Mouse (Mus musculus): Measurements from ENCODE around the gene Tfrc. TPM values are rescaled to one million over a fixed set of nuclear protein-coding genes. Genes with fewer than 3 reads are reported as not detected.
A peak's percentile ranks its signal among the peaks of the same experiment; 100 is the strongest.

The Tfrc gene
- polyA plus RNA-seq, 1 experiment from 2014 or later: 62.0 TPM

- Histone ChIP-seq H3K36me3 (ENCODE audit: control insufficient read depth, insufficient read depth, low read length) (no peaks in the 10 kb centered on the region), H3K27ac (ENCODE audit: low read depth, low read length) (peak overlapping the region; percentile 92), H3K9ac (ENCODE audit: low read depth, low read length) (peak overlapping the region; percentile 25; the same call in 1 of the 2 replicates), H3K9me3 (ENCODE audit: control insufficient read depth, low read length) (no peaks in the 10 kb centered on the region), H3K4me3 (ENCODE audit: low read length) (peak overlapping the region; percentile 89), H3K4me2 (replicated peaks; ENCODE audit: low read depth, low read length) (peak overlapping the region; percentile 79), H3K4me1 (ENCODE audit: control insufficient read depth, insufficient read depth, low read length) (peaks cover 17% of the 10 kb centered on the region; the same call in 1 of the 2 replicates), H3K27me3 (ENCODE audit: control insufficient read depth, insufficient read depth, low read length) (no peaks in the 10 kb centered on the region)
- 8% methylated on average over 8 of the region's 8 CpGs for WGBS
- ATAC-seq (ENCODE audit: low FRiP score, low TSS enrichment): no peak
Measured at GRCm38 (mm10) chr16:32608344-32608711, 392 bp upstream of the Tfrc start.

GRCm38 (mm10) chr16:32609401-32609779, 670 bp downstream of the Tfrc start:
- WGBS: under 1% methylated on average over 14 of the region's 14 CpGs

GRCm38 (mm10) chr16:32610460-32611255, 1.9 kb downstream of the Tfrc start:
- H3K4me2 ChIP-seq (replicated peaks; ENCODE audit: low read depth, low read length): peak overlapping the region; percentile 79
- WGBS: 78% methylated on average over 5 of the region's 5 CpGs
- peak overlapping the region; percentile 89; the same call in 1 of the 2 replicates for H3K4me3 ChIP-seq (ENCODE audit: low read length)
- H3K9me3 ChIP-seq (ENCODE audit: control insufficient read depth, low read length): no peaks in the 10 kb centered on the region
- no peak for ATAC-seq (ENCODE audit: low FRiP score, low TSS enrichment)
- 0 out of 2 replicates have a peak overlapping the region, but pooled peaks have one; percentile 83 for H3K9ac ChIP-seq (ENCODE audit: low read depth, low read length)
- no peak overlapping the region for H3K27ac ChIP-seq (ENCODE audit: low read depth, low read length)
- H3K36me3 ChIP-seq (ENCODE audit: control insufficient read depth, insufficient read depth, low read length): peaks cover 15% of the 10 kb centered on the region; the same call in 1 of the 2 replicates
- H3K27me3 ChIP-seq (ENCODE audit: control insufficient read depth, insufficient read depth, low read length): no peaks in the 10 kb centered on the region
- peaks cover 17% of the 10 kb centered on the region; the same call in 1 of the 2 replicates for H3K4me1 ChIP-seq (ENCODE audit: control insufficient read depth, insufficient read depth, low read length)

More at GRCm38 (mm10) chr16:32609401-32609779, 670 bp downstream of the Tfrc start:
- Histone ChIP-seq H3K27ac (ENCODE audit: low read depth, low read length) (peak overlapping the region; percentile 92), H3K9ac (ENCODE audit: low read depth, low read length) (peak overlapping the region; percentile 83), H3K27me3 (ENCODE audit: control insufficient read depth, insufficient read depth, low read length) (no peaks in the 10 kb centered on the region), H3K4me1 (ENCODE audit: control insufficient read depth, insufficient read depth, low read length) (peaks cover 17% of the 10 kb centered on the region; the same call in 1 of the 2 replicates), H3K9me3 (ENCODE audit: control insufficient read depth, low read length) (no peaks in the 10 kb centered on the region), H3K36me3 (ENCODE audit: control insufficient read depth, insufficient read depth, low read length) (peaks cover 4% of the 10 kb centered on the region; the same call in 1 of the 2 replicates), H3K4me3 (ENCODE audit: low read length) (peak overlapping the region; percentile 89), H3K4me2 (replicated peaks; ENCODE audit: low read depth, low read length) (peak overlapping the region; percentile 79)
- ATAC-seq (ENCODE audit: low FRiP score, low TSS enrichment): no peak

- ATAC-seq (ENCODE audit: low FRiP score, low TSS enrichment): no peak
- no peak overlapping the region for H3K4me2 ChIP-seq (replicated peaks; ENCODE audit: low read depth, low read length)
Measured at GRCm38 (mm10) chr16:32612052-32612451, 3.3 kb downstream of the Tfrc start.

GRCm38 (mm10) chr16:32613269-32613834, 4.6 kb downstream of the Tfrc start:
- peaks cover 8% of the 10 kb centered on the region; the same call in 1 of the 2 replicates for H3K4me1 ChIP-seq (ENCODE audit: control insufficient read depth, insufficient read depth, low read length)
- H3K9ac ChIP-seq (ENCODE audit: low read depth, low read length): no peak overlapping the region
- no peaks in the 10 kb centered on the region for H3K9me3 ChIP-seq (ENCODE audit: control insufficient read depth, low read length)
- no peak for ATAC-seq (ENCODE audit: low FRiP score, low TSS enrichment)
- WGBS: 81% methylated on average over 3 of the region's 3 CpGs
- no peaks in the 10 kb centered on the region for H3K27me3 ChIP-seq (ENCODE audit: control insufficient read depth, insufficient read depth, low read length)
- H3K36me3 ChIP-seq (ENCODE audit: control insufficient read depth, insufficient read depth, low read length): peaks cover 36% of the 10 kb centered on the region
- no peak overlapping the region for H3K27ac ChIP-seq (ENCODE audit: low read depth, low read length)
- H3K4me3 ChIP-seq (ENCODE audit: low read length): no peak overlapping the region
- no peak overlapping the region for H3K4me2 ChIP-seq (replicated peaks; ENCODE audit: low read depth, low read length)

More at GRCm38 (mm10) chr16:32612052-32612451, 3.3 kb downstream of the Tfrc start:
- WGBS: 94% methylated on average over 1 of the region's 1 CpGs
- Histone ChIP-seq H3K9ac (ENCODE audit: low read depth, low read length) (no peak overlapping the region), H3K36me3 (ENCODE audit: control insufficient read depth, insufficient read depth, low read length) (peaks cover 27% of the 10 kb centered on the region), H3K9me3 (ENCODE audit: control insufficient read depth, low read length) (no peaks in the 10 kb centered on the region), H3K27me3 (ENCODE audit: control insufficient read depth, insufficient read depth, low read length) (no peaks in the 10 kb centered on the region), H3K27ac (ENCODE audit: low read depth, low read length) (no peak overlapping the region), H3K4me1 (ENCODE audit: control insufficient read depth, insufficient read depth, low read length) (peaks cover 17% of the 10 kb centered on the region; the same call in 1 of the 2 replicates), H3K4me3 (ENCODE audit: low read length) (no peak overlapping the region)

- no peak for ATAC-seq (ENCODE audit: low FRiP score, low TSS enrichment)
- H3K4me2 ChIP-seq (replicated peaks; ENCODE audit: low read depth, low read length): no peak overlapping the region
- no peak overlapping the region for H3K27ac ChIP-seq (ENCODE audit: low read depth, low read length)
- 64% methylated on average over 4 of the region's 4 CpGs for WGBS
- no peaks in the 10 kb centered on the region for H3K9me3 ChIP-seq (ENCODE audit: control insufficient read depth, low read length)
- no peak overlapping the region for H3K9ac ChIP-seq (ENCODE audit: low read depth, low read length)
- H3K27me3 ChIP-seq (ENCODE audit: control insufficient read depth, insufficient read depth, low read length): no peaks in the 10 kb centered on the region
- H3K36me3 ChIP-seq (ENCODE audit: control insufficient read depth, insufficient read depth, low read length): peaks cover 41% of the 10 kb centered on the region
- H3K4me3 ChIP-seq (ENCODE audit: low read length): no peak overlapping the region
- H3K4me1 ChIP-seq (ENCODE audit: control insufficient read depth, insufficient read depth, low read length): peaks cover 8% of the 10 kb centered on the region; the same call in 1 of the 2 replicates
Measured at GRCm38 (mm10) chr16:32614047-32614446, 5.3 kb downstream of the Tfrc start.

- Histone ChIP-seq H3K4me2 (replicated peaks; ENCODE audit: low read depth, low read length) (no peak overlapping the region), H3K4me1 (ENCODE audit: control insufficient read depth, insufficient read depth, low read length) (no peaks in the 10 kb centered on the region), H3K36me3 (ENCODE audit: control insufficient read depth, insufficient read depth, low read length) (peaks cover 77% of the 10 kb centered on the region), H3K27me3 (ENCODE audit: control insufficient read depth, insufficient read depth, low read length) (no peaks in the 10 kb centered on the region), H3K4me3 (ENCODE audit: low read length) (no peak overlapping the region), H3K9ac (ENCODE audit: low read depth, low read length) (no peak overlapping the region), H3K9me3 (ENCODE audit: control insufficient read depth, low read length) (no peaks in the 10 kb centered on the region), H3K27ac (ENCODE audit: low read depth, low read length) (no peak overlapping the region)
- no peak for ATAC-seq (ENCODE audit: low FRiP score, low TSS enrichment)
- WGBS: 94% methylated on average over 1 of the region's 1 CpGs
Measured at GRCm38 (mm10) chr16:32618946-32619345, 10.2 kb downstream of the Tfrc start.

GRCm38 (mm10) chr16:32628140-32628539, 19.4 kb downstream of the Tfrc start:
- Histone ChIP-seq H3K4me1 (ENCODE audit: control insufficient read depth, insufficient read depth, low read length) (no peaks in the 10 kb centered on the region), H3K9ac (ENCODE audit: low read depth, low read length) (no peak overlapping the region), H3K9me3 (ENCODE audit: control insufficient read depth, low read length) (no peaks in the 10 kb centered on the region), H3K36me3 (ENCODE audit: control insufficient read depth, insufficient read depth, low read length) (peaks cover 88% of the 10 kb centered on the region), H3K4me3 (ENCODE audit: low read length) (no peak overlapping the region), H3K27ac (ENCODE audit: low read depth, low read length) (no peak overlapping the region), H3K4me2 (replicated peaks; ENCODE audit: low read depth, low read length) (no peak overlapping the region), H3K27me3 (ENCODE audit: control insufficient read depth, insufficient read depth, low read length) (no peaks in the 10 kb centered on the region)
- 94% methylated on average over 8 of the region's 8 CpGs for WGBS
- no peak for ATAC-seq (ENCODE audit: low FRiP score, low TSS enrichment)

GRCm38 (mm10) chr16:32632328-32632824, 23.7 kb downstream of the Tfrc start:
- Histone ChIP-seq H3K4me2 (replicated peaks; ENCODE audit: low read depth, low read length) (no peak overlapping the region), H3K27me3 (ENCODE audit: control insufficient read depth, insufficient read depth, low read length) (no peaks in the 10 kb centered on the region), H3K27ac (ENCODE audit: low read depth, low read length) (no peak overlapping the region), H3K9me3 (ENCODE audit: control insufficient read depth, low read length) (no peaks in the 10 kb centered on the region), H3K9ac (ENCODE audit: low read depth, low read length) (no peak overlapping the region), H3K4me3 (ENCODE audit: low read length) (no peak overlapping the region), H3K4me1 (ENCODE audit: control insufficient read depth, insufficient read depth, low read length) (no peaks in the 10 kb centered on the region), H3K36me3 (ENCODE audit: control insufficient read depth, insufficient read depth, low read length) (peaks cover 49% of the 10 kb centered on the region)
- no peak for ATAC-seq (ENCODE audit: low FRiP score, low TSS enrichment)
- WGBS: 93% methylated on average over 4 of the region's 4 CpGs

Measured in kidney, embryonic 14.5 days (tissue).